Mouse (Mus musculus) thymus, postnatal 0 days (tissue): Measurements from ENCODE around the gene Tspyl2. TPM values are rescaled to one million over a fixed set of nuclear protein-coding genes. Genes with fewer than 3 reads are reported as not detected.
"Not testable (repeated sequence)": the region's sequence is repeated elsewhere in the genome, so short reads cannot be mapped to it uniquely, and the experiment has no call there.

Source experiments
- DNase-seq: peaks from one replicate; pipeline ENCODE4 v3.0.0-alpha.2; 2015; ENCODE audit warnings: low spot score
- polyA plus RNA-seq: library from polyadenylated mRNA; unstranded; fragments of >200 nt; fragmentation: Nextera tagmentation; extraction: Ambion mirVana; gene quantifications from 2 replicates; pipeline ENCODE4 v1.2.1, GENCODE M21; 2015

Tspyl2 gene
- 9.6 and 10.3 TPM in 2 replicates for polyA plus RNA-seq

- peak; percentile 93 for DNase-seq
Observed at GRCm38 (mm10) chrX:152342358-152342901, at the start of gene Tspyl2. Gene Tspyl2 (minus strand): TSS chrX:152342425.

GRCm38 (mm10) chrX:152368397-152369273, 26.4 kb upstream of the Tspyl2 start, which contains the start of gene Gpr173:
Gene Gpr173 (minus strand): TSS chrX:152368704.
- DNase-seq: no peak

GRCm38 (mm10) chrX:152368054-152368396, 25.8 kb upstream of the Tspyl2 start:
- no peak for DNase-seq

GRCm38 (mm10) chrX:152366418-152366817, 24.2 kb upstream of the Tspyl2 start:
- no peak for DNase-seq

- DNase-seq: peak; percentile 68
Observed at GRCm38 (mm10) chrX:152352553-152353153, 10.4 kb upstream of the Tspyl2 start.

- DNase-seq: no peak
Observed at GRCm38 (mm10) chrX:152347041-152347440, 4.8 kb upstream of the Tspyl2 start.

GRCm38 (mm10) chrX:152346587-152346986, 4.4 kb upstream of the Tspyl2 start:
- DNase-seq: no peak

GRCm38 (mm10) chrX:152342903-152343302, 678 bp upstream of the Tspyl2 start:
- DNase-seq: no peak

GRCm38 (mm10) chrX:152341496-152341895, 729 bp downstream of the Tspyl2 start:
- DNase-seq: no peak

GRCm38 (mm10) chrX:152336546-152337332, 5.5 kb downstream of the Tspyl2 start:
- peak; percentile 85 for DNase-seq

- not testable (repeated sequence) for DNase-seq
Observed at GRCm38 (mm10) chrX:152336123-152336522, 6.1 kb downstream of the Tspyl2 start.

- not testable (repeated sequence) for DNase-seq
Observed at GRCm38 (mm10) chrX:152329400-152329799, 12.8 kb downstream of the Tspyl2 start.

GRCm38 (mm10) chrX:152327689-152328052, 14.6 kb downstream of the Tspyl2 start:
- DNase-seq: no peak

- peak; percentile 82 for DNase-seq
Observed at GRCm38 (mm10) chrX:152326996-152327688, 15.1 kb downstream of the Tspyl2 start, which contains the start of gene Kantr. Gene Kantr (minus strand): TSS chrX:152327495.

- peak; percentile 9 for DNase-seq
Observed at GRCm38 (mm10) chrX:152323584-152323983, 18.6 kb downstream of the Tspyl2 start.

GRCm38 (mm10) chrX:152322776-152323175, 19.4 kb downstream of the Tspyl2 start:
- no peak for DNase-seq

- DNase-seq: no peak
Observed at GRCm38 (mm10) chrX:152320535-152320934, 21.7 kb downstream of the Tspyl2 start.

GRCm38 (mm10) chrX:152307942-152308341, 34.3 kb downstream of the Tspyl2 start:
- peak; percentile 14 for DNase-seq

- DNase-seq: no peak
Observed at GRCm38 (mm10) chrX:152307371-152307770, 34.9 kb downstream of the Tspyl2 start.

GRCm38 (mm10) chrX:152306224-152306623, 36.0 kb downstream of the Tspyl2 start:
- DNase-seq: no peak

- DNase-seq: not testable (repeated sequence)
Observed at GRCm38 (mm10) chrX:152287026-152287425, 55.2 kb downstream of the Tspyl2 start.
